Mouse (Mus musculus) ovary, postnatal 36 days (tissue): ENCODE measurements around the gene Gje1.

Source experiments
- DNase-seq: peaks from one replicate; pipeline ENCODE4 v3.0.0; 2022; ENCODE audit warnings: low spot score, mixed read lengths

Gje1 gene

DNA sequence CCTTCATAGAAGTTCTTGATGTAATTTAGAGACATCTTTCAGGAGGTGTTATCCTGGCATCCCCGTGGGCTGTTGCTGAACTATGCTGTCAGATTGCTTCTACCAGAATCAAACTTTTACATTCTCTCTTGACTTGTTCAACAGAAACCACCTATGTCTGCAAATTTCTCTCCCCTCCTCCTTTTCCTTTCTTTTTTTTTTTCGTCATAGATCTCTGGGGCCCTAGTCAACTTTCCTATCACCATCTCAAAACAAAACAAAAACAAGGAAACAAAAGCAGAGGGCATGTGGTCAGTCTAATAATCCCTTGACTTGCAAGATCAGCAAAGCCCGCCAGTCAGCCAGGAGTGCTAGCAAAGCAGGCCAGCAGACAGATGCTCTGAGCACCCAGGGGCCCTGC lies at the start of gene Gje1:
Gje1 (minus strand) TSS at position 101 of the 400 bp plus-strand sequence.
- DNase-seq: no peak

- no peak for DNase-seq
Measured at GRCm38 (mm10) chr10:14760618-14761017, 42.6 kb upstream of the Gje1 start.

DNA sequence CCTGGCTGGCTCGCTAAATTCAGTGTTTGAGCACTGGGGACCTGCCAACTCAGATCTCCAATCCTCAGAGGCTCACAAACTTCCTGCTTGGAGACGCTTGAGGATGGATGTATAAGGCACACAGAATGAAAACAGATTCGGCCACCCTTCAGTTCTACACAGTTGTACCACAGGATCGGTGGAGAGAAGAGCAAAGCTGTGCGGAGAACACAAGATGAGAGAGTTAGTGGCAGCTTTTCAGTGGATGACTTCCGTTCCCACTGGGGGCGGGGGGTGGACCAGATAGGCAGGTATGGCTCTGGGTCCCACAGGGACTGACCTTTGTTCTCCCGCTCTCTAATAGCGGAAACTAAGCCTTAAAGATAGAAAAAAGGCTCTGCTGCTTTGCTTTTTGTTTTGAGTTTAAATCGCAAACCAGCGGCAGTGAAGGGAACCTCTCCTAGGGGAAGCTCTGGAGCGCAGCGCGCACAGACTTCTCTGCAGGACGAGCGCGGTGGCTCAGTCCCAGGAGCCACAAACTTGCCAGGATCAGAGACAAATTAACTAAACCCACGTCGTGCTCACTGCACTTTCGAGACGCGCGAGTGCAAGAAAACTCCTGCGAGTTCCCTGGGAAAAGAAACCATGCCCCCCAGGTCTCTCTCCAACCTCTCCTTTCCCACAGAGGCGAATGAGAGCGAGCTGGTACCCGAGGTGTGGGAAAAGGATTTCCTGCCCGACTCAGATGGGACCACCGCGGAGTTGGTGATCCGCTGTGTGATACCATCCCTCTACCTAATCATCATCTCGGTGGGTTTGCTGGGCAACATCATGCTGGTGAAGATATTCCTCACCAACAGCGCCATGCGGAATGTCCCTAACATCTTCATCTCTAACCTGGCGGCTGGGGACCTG lies 41.9 kb upstream of the Gje1 start:
- no peak for DNase-seq

- DNase-seq: no peak
Measured at GRCm38 (mm10) chr10:14734285-14734684, 16.3 kb upstream of the Gje1 start.

DNA sequence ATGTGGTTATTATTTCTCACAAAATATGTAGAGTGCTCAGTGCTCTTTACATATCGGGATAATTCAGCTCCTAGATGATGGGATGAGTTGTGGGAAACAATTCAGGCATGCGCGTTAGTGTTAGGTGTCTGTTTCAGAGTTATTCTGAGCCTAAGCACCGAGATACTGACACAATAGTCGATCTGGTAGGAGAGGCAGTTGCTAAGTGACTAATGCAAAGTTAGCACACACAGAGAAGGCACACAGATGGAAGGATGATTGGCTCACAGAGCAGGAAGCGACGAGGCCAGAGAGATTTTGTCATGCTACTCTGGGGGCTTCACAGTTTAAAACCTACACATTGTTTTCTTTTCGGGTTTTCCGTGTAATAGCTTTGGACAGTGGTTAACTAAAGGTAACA lies 7.7 kb upstream of the Gje1 start:
- no peak for DNase-seq

GRCm38 (mm10) chr10:14705072-14706066 lies 12.6 kb downstream of the Gje1 start, which contains the start of the genes Vta1 and Nmbr:
TSS of gene Vta1 (minus strand) at chr10:14705560.
TSS of gene Nmbr (plus strand) at chr10:14705591.
- DNase-seq: peak; percentile 96

DNA sequence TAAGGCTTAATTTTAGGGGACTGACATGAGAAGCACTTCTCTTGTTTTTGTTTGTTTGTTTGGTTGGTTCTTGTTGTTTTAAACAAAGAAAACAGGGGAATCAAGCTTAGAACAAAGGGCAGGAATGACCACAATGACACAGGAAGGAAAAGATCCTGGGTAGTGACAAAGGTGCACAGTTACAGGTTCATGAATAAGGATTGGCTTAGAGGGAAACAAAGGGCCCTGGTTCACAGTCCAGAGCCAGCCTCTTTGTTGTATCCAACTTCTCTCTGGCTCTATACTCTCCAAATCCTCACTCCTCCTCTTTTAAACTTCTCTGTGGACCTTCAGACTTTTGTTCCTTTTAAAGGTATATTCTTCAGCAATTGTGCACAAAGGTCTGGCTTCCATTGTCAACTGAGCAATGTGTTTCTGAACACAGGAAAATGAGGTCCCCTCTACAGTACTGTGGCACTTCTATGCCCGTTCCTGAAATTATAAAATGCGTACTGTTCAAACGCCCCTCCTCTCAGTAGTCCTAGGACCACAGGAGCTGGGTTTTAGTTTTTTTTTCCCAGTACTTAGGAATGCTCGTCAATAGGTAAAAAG lies 14.1 kb downstream of the Gje1 start:
- no peak for DNase-seq

DNA sequence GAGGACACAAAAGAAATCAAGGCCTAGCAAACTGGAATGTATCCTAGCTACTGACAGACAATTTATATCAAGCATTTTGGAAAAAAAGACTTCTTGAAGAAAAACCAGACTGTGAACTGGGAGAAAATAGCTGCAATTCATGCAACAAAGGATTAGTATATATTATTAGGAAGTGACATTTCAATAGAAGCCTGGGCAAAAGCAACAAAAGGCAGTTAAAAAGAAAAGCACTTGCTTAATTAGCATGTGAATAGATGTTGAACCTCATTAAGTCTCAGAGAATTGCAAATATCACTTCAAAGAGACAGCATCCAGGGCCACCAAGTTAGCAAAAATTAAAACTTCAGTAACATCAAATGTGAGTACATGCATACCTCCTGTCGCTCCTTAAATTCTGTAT lies 14.8 kb downstream of the Gje1 start:
- no peak for DNase-seq

- DNase-seq: no peak
Measured at GRCm38 (mm10) chr10:14690349-14690748, 27.7 kb downstream of the Gje1 start.

DNA sequence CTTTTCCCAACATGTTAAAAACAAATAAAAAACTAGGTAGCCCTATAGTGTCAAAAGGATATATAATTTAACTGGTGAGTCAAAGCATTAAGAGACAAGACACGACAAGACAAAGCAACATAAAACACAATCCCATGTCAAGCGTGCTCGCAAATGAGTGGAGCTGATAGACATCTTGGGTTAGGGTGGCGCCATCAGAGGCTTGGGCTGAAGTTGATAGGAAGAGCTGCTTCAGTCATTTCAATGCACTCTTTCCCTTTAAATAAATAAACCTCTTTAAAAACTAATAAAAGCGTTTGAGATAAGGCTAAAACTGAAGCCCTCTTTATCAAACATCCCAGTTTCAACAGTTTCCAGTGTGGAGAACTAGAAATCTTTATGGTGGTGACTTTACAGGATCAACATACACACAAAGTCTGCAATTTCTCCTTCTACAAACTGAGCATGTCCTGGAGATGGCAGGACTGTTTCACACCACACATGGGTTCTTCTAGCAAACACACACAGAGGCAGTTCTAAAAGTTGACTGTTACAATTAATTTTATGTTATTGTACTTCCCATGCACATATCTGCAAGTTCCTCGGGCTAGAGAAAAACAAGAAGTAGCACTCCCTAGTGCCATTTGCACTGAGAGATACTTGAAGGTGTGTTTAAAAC lies 29.1 kb downstream of the Gje1 start:
- no peak for DNase-seq

GRCm38 (mm10) chr10:14685663-14686062 lies 32.4 kb downstream of the Gje1 start:
- DNase-seq: no peak

DNA sequence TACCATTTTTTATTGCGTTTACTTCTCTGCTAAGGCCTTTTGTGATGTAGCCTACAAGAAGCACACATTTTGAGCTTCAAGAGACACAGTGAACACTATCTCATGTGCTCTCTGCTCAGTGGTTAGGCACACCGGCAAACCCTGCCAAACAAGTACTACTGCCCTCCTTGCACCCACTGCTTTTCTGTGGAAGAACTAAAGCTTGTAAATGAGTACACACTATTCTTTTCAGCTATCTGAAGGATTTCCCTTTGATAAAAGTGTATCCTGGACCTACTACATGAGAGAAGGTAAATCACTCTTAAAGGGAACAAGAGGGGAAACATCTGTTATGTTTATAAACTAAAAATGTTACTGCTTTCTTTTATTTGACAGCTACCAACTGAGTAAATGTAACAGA lies 51.9 kb downstream of the Gje1 start:
- DNase-seq: no peak
